Mouse (Mus musculus) hindbrain, postnatal 0 days (tissue): ENCODE measurements around the gene Otop2. TPM values are rescaled to one million over a fixed set of nuclear protein-coding genes. Genes with fewer than 3 reads are reported as not detected.

Experiments
- ATAC-seq: fragments of 200-750 bp; cut with Nextera tagmentation; 2 replicates; pipeline ENCODE4 v1.8.0; 2017; ENCODE audit warnings: mild to moderate bottlenecking, moderate TSS enrichment, moderate library complexity
- DNase-seq: peaks from one replicate; pipeline ENCODE4 v3.0.0-alpha.2; 2015; ENCODE audit warnings: low spot score
- H3K27ac ChIP-seq: fragments of 300-500 bp; sonication (generic); 2 replicates; pipeline ENCODE4 v1.5.1; 2014; ENCODE audit warnings: mild to moderate bottlenecking
- H3K27me3 ChIP-seq: fragments of 300-500 bp; sonication (generic); 2 replicates; pipeline ENCODE4 v1.6.1; 2014; ENCODE audit warnings: low read length, mixed read lengths; ENCODE audit not compliant: insufficient read depth
- H3K36me3 ChIP-seq: fragments of 300-500 bp; sonication (generic); 2 replicates; pipeline ENCODE4 v1.6.1; 2014; ENCODE audit warnings: low read length, mixed read lengths; ENCODE audit not compliant: insufficient read depth
- H3K4me1 ChIP-seq: fragments of 300-500 bp; sonication (generic); 2 replicates; pipeline ENCODE4 v1.6.1; 2014; ENCODE audit warnings: antibody characterized with exemption, low read length, mixed read lengths; ENCODE audit not compliant: insufficient read depth
- H3K4me2 ChIP-seq: fragments of 300-500 bp; sonication (generic); 2 replicates; pipeline ENCODE4 v1.6.1; 2014; ENCODE audit warnings: low read depth, mild to moderate bottlenecking, low read length, moderate library complexity, mixed read lengths
- H3K4me3 ChIP-seq: fragments of 300-500 bp; sonication (generic); 2 replicates; pipeline ENCODE4 v1.5.1; 2014; ENCODE audit warnings: low read length
- H3K9ac ChIP-seq: fragments of 300-500 bp; sonication (generic); replicated peaks from 2 replicates; pipeline ENCODE4 v1.6.1; 2014; ENCODE audit warnings: mild to moderate bottlenecking, low read length, moderate library complexity, mixed read lengths
- H3K9me3 ChIP-seq: fragments of 300-500 bp; sonication (generic); 2 replicates; pipeline ENCODE4 v1.6.1; 2016; ENCODE audit warnings: low read length, mixed read lengths
- CTCF ChIP-seq: IDR thresholded peaks from 2 replicates; pipeline ENCODE4 v1.5.1; 2016; ENCODE audit warnings: antibody characterized with exemption, control low read depth, low read depth
- WGBS: fragments of 180-500 bp; shearing (Covaris S2); extraction: QIAGEN DNeasy Blood & Tissue Kit; methylation state at CpG from one replicate; pipeline ENCODE4 v1.1.7; 2014; 5-methylcytosine and 5-hydroxymethylcytosine counted together
- polyA plus RNA-seq: library from polyadenylated mRNA; unstranded; fragments of >200 nt; fragmentation: Nextera tagmentation; extraction: Ambion mirVana; gene quantifications from 2 replicates; pipeline ENCODE4 v1.2.1, GENCODE M21; 2015
- total RNA-seq: library from RNA; depleted of rRNA; stranded (reverse); fragments of >200 nt; gene quantifications from 2 replicates; pipeline ENCODE4 v1.2.3, GENCODE M21; 2014

Otop2 gene
- total and polyA plus RNA-seq, 2 experiments from 2014 or later = 0.20 to 0.99 TPM

DNA sequence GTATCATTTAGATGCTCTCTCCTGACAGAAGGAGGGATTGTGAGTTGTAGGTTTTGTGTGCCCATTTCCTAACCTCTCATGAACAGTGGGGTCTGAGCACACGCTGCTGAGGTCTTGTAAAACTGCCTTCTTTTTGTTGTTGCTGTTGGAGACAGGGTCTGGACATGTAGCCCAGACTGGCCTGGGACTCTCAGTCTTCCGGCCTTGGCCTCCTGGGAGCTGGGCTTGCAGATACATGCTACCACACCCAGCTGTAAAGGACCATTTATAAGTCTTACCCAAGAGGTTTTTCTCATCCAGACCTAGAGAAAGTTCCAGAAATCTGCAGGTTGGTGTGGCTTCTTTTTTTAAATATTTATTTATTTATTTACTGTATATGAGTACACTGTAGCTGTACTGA lies 18.7 kb upstream of the Otop2 start:
- 85% methylated on average over 2 of the region's 2 CpGs for WGBS
- no peak for ATAC-seq

DNA sequence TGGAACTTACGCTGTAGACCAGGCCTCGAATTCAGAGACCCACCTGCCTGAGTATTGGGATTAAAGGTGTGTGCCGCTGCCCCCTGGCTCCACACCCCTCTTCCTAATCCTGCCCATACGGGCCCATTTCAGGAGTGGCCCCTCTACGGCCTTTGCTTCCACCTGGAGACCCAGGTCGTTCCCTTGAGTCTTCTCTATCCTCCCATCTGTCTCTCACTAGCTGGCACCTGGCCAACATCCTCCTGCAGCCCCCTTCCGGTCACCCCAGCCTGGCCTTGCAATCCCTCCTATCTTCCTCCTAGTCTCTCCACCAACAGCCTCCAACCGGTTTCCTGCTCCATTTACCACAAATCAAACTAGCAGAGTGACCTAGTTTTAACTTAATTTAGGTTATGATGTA lies 17.1 kb upstream of the Otop2 start:
- Histone ChIP-seq H3K36me3 (no peaks in the 10 kb centered on the region), H3K4me2 (no peak overlapping the region), H3K9me3 (no peaks in the 10 kb centered on the region), H3K27me3 (no peaks in the 10 kb centered on the region), H3K27ac (0 out of 2 replicates have a peak overlapping the region, but pooled peaks have one; percentile 41), H3K9ac (no peak overlapping the region), H3K4me1 (no peaks in the 10 kb centered on the region), H3K4me3 (no peak overlapping the region)
- no peak for TF ChIP-seq CTCF
- 78% methylated on average over 8 of the region's 8 CpGs for WGBS
- DNase-seq (no peak), ATAC-seq (no peak)

More for the DNA sequence above, 18.7 kb upstream of the Otop2 start:
- TF ChIP-seq CTCF = no peak
- H3K36me3 ChIP-seq = no peaks in the 10 kb centered on the region
- no peak overlapping the region for H3K4me3 ChIP-seq
- H3K4me2 ChIP-seq = no peak overlapping the region
- DNase-seq = no peak
- no peak overlapping the region for H3K27ac ChIP-seq
- H3K4me1 ChIP-seq = no peaks in the 10 kb centered on the region
- H3K27me3 ChIP-seq = no peaks in the 10 kb centered on the region
- no peaks in the 10 kb centered on the region for H3K9me3 ChIP-seq
- H3K9ac ChIP-seq = no peak overlapping the region

- no peaks in the 10 kb centered on the region for H3K4me1 ChIP-seq
- no peaks in the 10 kb centered on the region for H3K9me3 ChIP-seq
- H3K4me3 ChIP-seq = no peak overlapping the region
- 81% methylated on average over 1 of the region's 1 CpGs for WGBS
- H3K27me3 ChIP-seq = no peaks in the 10 kb centered on the region
- H3K4me2 ChIP-seq = no peak overlapping the region
- no peak for TF ChIP-seq CTCF
- no peak overlapping the region for H3K9ac ChIP-seq
- DNase-seq (no peak), ATAC-seq (no peak)
- no peak overlapping the region for H3K27ac ChIP-seq
- no peaks in the 10 kb centered on the region for H3K36me3 ChIP-seq
These were observed 16.6 kb upstream of the Otop2 start for GRCm38 (mm10) chr11:115290314-115290713.

DNA sequence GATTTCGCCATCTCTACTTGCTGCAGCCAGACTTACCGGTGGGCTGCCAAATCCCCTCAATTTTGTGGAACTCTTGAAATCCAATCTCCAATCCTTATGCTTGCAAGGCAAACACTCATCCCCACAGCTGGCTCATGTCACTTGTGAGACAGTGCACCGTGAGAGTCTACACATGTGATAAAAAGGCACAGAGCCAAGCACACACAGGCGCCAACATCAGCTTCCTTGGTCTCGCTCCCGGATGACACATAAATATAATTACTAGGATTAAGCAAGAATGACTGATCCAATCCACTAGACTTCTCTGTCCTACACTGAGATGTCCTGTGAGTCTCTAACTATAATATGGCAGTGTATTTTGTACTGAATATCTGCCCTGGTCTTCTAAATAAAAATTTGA lies 16.0 kb upstream of the Otop2 start:
- no peak overlapping the region for H3K4me2 ChIP-seq
- ATAC-seq (no peak), DNase-seq (no peak)
- no peaks in the 10 kb centered on the region for H3K36me3 ChIP-seq
- TF ChIP-seq CTCF = no peak
- H3K9me3 ChIP-seq = no peaks in the 10 kb centered on the region
- WGBS = 67% methylated on average over 6 of the region's 6 CpGs
- no peak overlapping the region for H3K4me3 ChIP-seq
- H3K27ac ChIP-seq = no peak overlapping the region
- H3K27me3 ChIP-seq = no peaks in the 10 kb centered on the region
- H3K4me1 ChIP-seq = no peaks in the 10 kb centered on the region
- no peak overlapping the region for H3K9ac ChIP-seq

GRCm38 (mm10) chr11:115291503-115291902 lies 15.5 kb upstream of the Otop2 start:
- Histone ChIP-seq H3K9ac (no peak overlapping the region), H3K27ac (no peak overlapping the region), H3K36me3 (no peaks in the 10 kb centered on the region), H3K4me3 (no peak overlapping the region), H3K4me2 (no peak overlapping the region), H3K9me3 (no peaks in the 10 kb centered on the region), H3K27me3 (no peaks in the 10 kb centered on the region), H3K4me1 (no peaks in the 10 kb centered on the region)
- no peak for TF ChIP-seq CTCF
- DNase-seq (no peak), ATAC-seq (no peak)
- 79% methylated on average over 10 of the region's 10 CpGs for WGBS

- H3K27ac ChIP-seq = no peak overlapping the region
- no peaks in the 10 kb centered on the region for H3K4me1 ChIP-seq
- no peaks in the 10 kb centered on the region for H3K27me3 ChIP-seq
- no peak overlapping the region for H3K9ac ChIP-seq
- 73% methylated on average over 14 of the region's 14 CpGs for WGBS
- no peak for TF ChIP-seq CTCF
- no peaks in the 10 kb centered on the region for H3K36me3 ChIP-seq
- no peak overlapping the region for H3K4me2 ChIP-seq
- no peaks in the 10 kb centered on the region for H3K9me3 ChIP-seq
- no peak overlapping the region for H3K4me3 ChIP-seq
- no peak for DNase-seq
- ATAC-seq = no peak
These were observed 14.2 kb upstream of the Otop2 start for GRCm38 (mm10) chr11:115292631-115293375.

DNA sequence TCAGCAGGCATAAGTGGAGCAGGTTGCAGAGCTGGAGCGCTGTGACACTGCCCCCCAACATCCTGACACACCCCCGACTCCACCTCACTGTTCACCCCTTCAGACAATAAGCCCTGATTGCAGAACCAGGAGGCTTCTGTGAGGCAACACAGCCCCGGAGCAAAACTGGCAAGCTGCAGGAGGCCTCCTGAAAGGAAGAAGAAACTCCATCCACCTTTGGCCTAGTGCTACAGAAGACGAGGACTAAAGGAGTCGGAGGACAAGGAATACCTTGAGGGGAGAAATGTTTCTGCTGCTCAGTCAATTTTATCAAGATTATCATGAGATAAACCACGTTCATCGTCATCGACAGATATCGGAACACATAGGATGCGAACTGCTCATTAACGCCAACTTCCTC lies 11.0 kb upstream of the Otop2 start:
- DNase-seq = no peak
- no peak overlapping the region for H3K9ac ChIP-seq
- 90% methylated on average over 11 of the region's 11 CpGs for WGBS
- no peak for ATAC-seq
- no peak for TF ChIP-seq CTCF
- no peaks in the 10 kb centered on the region for H3K27me3 ChIP-seq
- H3K9me3 ChIP-seq = no peaks in the 10 kb centered on the region
- H3K27ac ChIP-seq = no peak overlapping the region
- H3K36me3 ChIP-seq = no peaks in the 10 kb centered on the region
- no peak overlapping the region for H3K4me2 ChIP-seq
- no peaks in the 10 kb centered on the region for H3K4me1 ChIP-seq
- H3K4me3 ChIP-seq = no peak overlapping the region
